13 mouse cellular contexts compared by ENCODE assay signal in the genomic region with DNA sequence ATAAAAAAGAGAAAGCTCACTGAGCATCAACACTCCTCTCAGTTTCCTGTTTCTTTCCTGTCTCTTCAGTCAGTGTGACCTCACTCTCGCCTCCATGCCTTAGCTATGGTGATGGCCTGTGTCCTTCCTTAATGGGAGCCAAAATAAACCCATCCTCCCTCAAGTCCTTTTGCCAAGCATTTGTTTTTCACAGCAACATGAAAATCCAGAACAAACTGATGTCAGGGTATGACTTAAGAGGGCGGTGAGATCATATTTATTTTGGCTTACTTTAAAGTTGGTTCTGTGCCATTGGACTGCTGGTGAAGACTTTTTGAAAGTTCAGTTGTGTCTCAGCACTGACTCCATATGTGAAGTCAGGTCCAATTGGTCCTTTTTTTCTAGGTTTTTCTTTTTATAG. TPM values are rescaled to one million over a fixed set of nuclear protein-coding genes. Genes with fewer than 3 reads are reported as not detected.
DNase-seq lines count a peak whose midpoint lies in the region; ATAC-seq and TF ChIP-seq lines count a peak whose summit lies in the region.
"Had no signal": no experiment of that assay in that cellular context is flagged by ENCODE, and none has a peak within 500 bp of the region (broad histone marks: within the 10 kb centered on the region; RNA-seq: fewer than 3 reads in every experiment).

No protein-coding gene starts in this region.

- H3K27me3 ChIP-seq in kidney, adult 2 months (replicated peaks; ENCODE audit: control insufficient read depth, insufficient read depth, low read length), result no peaks in the 10 kb centered on the region
- no peaks in the 10 kb centered on the region for H3K27me3 ChIP-seq in kidney, embryonic 15.5 days
- H3K27me3 ChIP-seq in CH12.LX (replicated peaks), result no peaks in the 10 kb centered on the region
- H3K27me3 ChIP-seq: embryonic facial prominence, embryonic 12.5 days; limb, embryonic 13.5 days; midbrain, embryonic 13.5 days had no signal

- peaks cover 23% of the 10 kb centered on the region for H3K79me2 ChIP-seq in CH12.LX (replicated peaks; ENCODE audit: control insufficient read depth, extremely low read depth, insufficient read depth, poor library complexity, severe bottlenecking)

- no peak overlapping the region for H3K4me2 ChIP-seq in kidney, embryonic 15.5 days
- 0 out of 2 replicates have a peak overlapping the region, but pooled peaks have one; percentile 29 for H3K4me2 ChIP-seq in CH12.LX (ENCODE audit: insufficient read depth, low read depth, poor library complexity, severe bottlenecking)
- H3K4me2 ChIP-seq: embryonic facial prominence, embryonic 12.5 days had no signal

- TF ChIP-seq POLR2A in kidney, adult 2 months (IDR thresholded peaks at IDR 0.05; ENCODE audit: low read depth, low read length), result no peak
- no peak for TF ChIP-seq POLR2A in CH12.LX (IDR thresholded peaks at IDR 0.05; ENCODE audit: low read depth, low read length)

- no peak overlapping the region for H3K9ac ChIP-seq in kidney, embryonic 15.5 days
- H3K9ac ChIP-seq in CH12.LX (ENCODE audit: insufficient read depth, low read depth), result no peak overlapping the region; the same call in 1 of the 2 replicates
- H3K9ac ChIP-seq: embryonic facial prominence, embryonic 12.5 days; limb, embryonic 13.5 days; midbrain, embryonic 13.5 days had no signal

- 48% methylated on average over 2 of the region's 2 CpGs for WGBS in kidney, adult 2 months
- 60% methylated on average over 2 of the region's 2 CpGs for WGBS in kidney, embryonic 15.5 days

- no peak for TF ChIP-seq CTCF in kidney, adult 2 months (conservative IDR thresholded peaks at IDR 0.05; ENCODE audit: insufficient read depth, insufficient read length, low read depth, low read length)
- TF ChIP-seq CTCF in CH12.LX (conservative IDR thresholded peaks at IDR 0.05 in 1 of 2, IDR thresholded peaks at IDR 0.05 in 1 of 2; ENCODE audit: low read depth in 2 of 2, low read length in 2 of 2), result no peak

- 0 out of 2 replicates have a peak, but pooled peaks have one; percentile 21 for TF ChIP-seq EP300 in CH12.LX (IDR thresholded peaks at IDR 0.05; ENCODE audit: low read length)

- H3K27ac ChIP-seq in kidney, adult 2 months (ENCODE audit: insufficient read depth, low read depth, low read length), result no peak overlapping the region
- H3K27ac ChIP-seq in kidney, embryonic 15.5 days, result no peak overlapping the region
- no peak overlapping the region for H3K27ac ChIP-seq in CH12.LX (ENCODE audit: insufficient read depth, low read depth)
- H3K27ac ChIP-seq: embryonic facial prominence, embryonic 12.5 days; limb, embryonic 13.5 days; midbrain, embryonic 13.5 days had no signal

- peaks cover 3% of the 10 kb centered on the region for H3K4me1 ChIP-seq in kidney, adult 2 months (ENCODE audit: control insufficient read depth, insufficient read depth, low read length)
- peaks cover 19% of the 10 kb centered on the region for H3K4me1 ChIP-seq in kidney, embryonic 15.5 days
- peaks cover 4 to 27% of the 10 kb centered on the region in 2 experiments for H3K4me1 ChIP-seq in CH12.LX (ENCODE audit: control insufficient read depth in 1 of 2, insufficient read depth in 2 of 2)

- no peaks in the 10 kb centered on the region for H3K36me3 ChIP-seq in kidney, adult 2 months (ENCODE audit: control insufficient read depth, insufficient read depth, low read length)
- no peaks in the 10 kb centered on the region for H3K36me3 ChIP-seq in kidney, embryonic 15.5 days
- peaks cover 0 to 8% of the 10 kb centered on the region in 2 experiments for H3K36me3 ChIP-seq in CH12.LX (replicated peaks in 1 of 2; ENCODE audit: control insufficient read depth in 1 of 2, insufficient read depth in 1 of 2, low read length in 1 of 2)
- H3K36me3 ChIP-seq: embryonic facial prominence, embryonic 12.5 days had no signal

- no peak for ATAC-seq in kidney, embryonic 15.5 days (replicated peaks; ENCODE audit: low FRiP score)
- ATAC-seq: hindbrain, embryonic 16.5 days; midbrain, embryonic 13.5 days had no signal

- in situ Hi-C loops in CH12.LX (cut with MboI; ENCODE audit: low pct_ligation_motif_present, low pct_unique_long_range_greater_than_20kb, low sequenced_read_pairs), result no loop called here

- dilution Hi-C loops in CH12.LX (cut with MboI; ENCODE audit: extremely low pct_ligation_motif_present, extremely low pct_unique_long_range_greater_than_20kb, low sequenced_read_pairs), result no loop called here

- DNase-seq in kidney, adult 2 months, result peak; percentile 51
- DNase-seq in CH12.LX (ENCODE audit: extremely low read depth), result no peak
- peak; percentile 42 for DNase-seq in fibroblast of lung, adult 2 months (ENCODE audit: low read depth)
- peak; percentile 25 for DNase-seq in heart, postnatal 4 days
- DNase-seq in cerebellum, adult 11 months, result no peak
- DNase-seq in layer of hippocampus, adult 9-11 months, result no peak
- no peak for DNase-seq in adrenal gland, postnatal 4 days (ENCODE audit: low spot score in 2 of 2)
- DNase-seq: cerebellum, adult 8-10 months had no signal

- no peak for TF ChIP-seq RAD21 in CH12.LX (IDR thresholded peaks at IDR 0.05; ENCODE audit: low read depth, low read length)

- H3K4me3 ChIP-seq in kidney, adult 2 months (ENCODE audit: insufficient read depth, low read depth, low read length), result no peak overlapping the region
- no peak overlapping the region for H3K4me3 ChIP-seq in kidney, embryonic 15.5 days (replicated peaks)
- no peak overlapping the region for H3K4me3 ChIP-seq in CH12.LX (replicated peaks in 1 of 3; ENCODE audit: low read depth in 2 of 3, low read length in 2 of 3, poor library complexity in 1 of 3)
- H3K4me3 ChIP-seq: embryonic facial prominence, embryonic 12.5 days had no signal

- no peaks in the 10 kb centered on the region for H3K9me3 ChIP-seq in kidney, embryonic 15.5 days (replicated peaks)
- no peaks in the 10 kb centered on the region for H3K9me3 ChIP-seq in CH12.LX (replicated peaks; ENCODE audit: low read length)
- H3K9me3 ChIP-seq: embryonic facial prominence, embryonic 12.5 days; limb, embryonic 13.5 days; midbrain, embryonic 13.5 days had no signal

TF ChIP-seq in CH12.LX, 34 proteins besides CTCF, POLR2A, EP300 and RAD21:
- TF ChIP-seq ZMIZ1 (IDR thresholded peaks at IDR 0.05; ENCODE audit: low read depth, low read length), result no peak
- no peak for TF ChIP-seq E2F4 (IDR thresholded peaks at IDR 0.05; ENCODE audit: insufficient replicate concordance, low read depth, low read length)
- TF ChIP-seq MXI1 (IDR thresholded peaks at IDR 0.05; ENCODE audit: low read depth, low read length), result no peak
- TF ChIP-seq PAX5 (IDR thresholded peaks at IDR 0.05; ENCODE audit: low read length), result no peak
- TF ChIP-seq MYC (IDR thresholded peaks at IDR 0.05; ENCODE audit: low read depth, low read length), result no peak
- TF ChIP-seq GABPA (IDR thresholded peaks at IDR 0.05; ENCODE audit: insufficient replicate concordance, low read depth, low read length), result no peak
- TF ChIP-seq UBTF (IDR thresholded peaks at IDR 0.05; ENCODE audit: low read depth, low read length), result no peak
- no peak for TF ChIP-seq ETS1 (conservative IDR thresholded peaks at IDR 0.05; ENCODE audit: low read depth, low read length)
- no peak for TF ChIP-seq TCF12 (IDR thresholded peaks at IDR 0.05; ENCODE audit: low read depth, low read length)
- no peak for TF ChIP-seq ZC3H11A (IDR thresholded peaks at IDR 0.05; ENCODE audit: low read depth, low read length)
- no peak for TF ChIP-seq MAZ (IDR thresholded peaks at IDR 0.05; ENCODE audit: low read depth, low read length)
- TF ChIP-seq USF1 (IDR thresholded peaks at IDR 0.05; ENCODE audit: low read depth, low read length), result no peak

RNA-seq across cellular contexts. Expression of a gene that starts 3.0 kb away (rescaled TPM):
- 42.0 and 43.8 TPM in 2 replicates for polyA plus RNA-seq in kidney, adult 2 months (2012; rRNA removed)
- polyA plus RNA-seq in kidney, embryonic 15.5 days (2015; fragmentation: Nextera tagmentation; extraction: Ambion mirVana), result 35.7 and 39.2 TPM in 2 replicates
- total RNA-seq in CH12.LX (2012; rRNA removed) (25.0 and 37.7 TPM in 2 replicates), CH12.LX (2014; rRNA removed) (20.1 and 23.6 TPM in 2 replicates)
- 20.5 and 21.2 TPM in 2 replicates for polyA plus RNA-seq in CH12.LX (2012; ENCODE audit: insufficient read length, low read depth)
- total RNA-seq in heart, postnatal 4 days (2021), result 10 to 100 TPM; 35.3 to 44.2 TPM
- 10 to 100 TPM; 48.6 TPM for total RNA-seq in adrenal gland, postnatal 4 days (2021)

Comparison
In these comparisons a context has a peak if more than half of its experiments do, and no peak if none do; other contexts are left out.
1. DNase-seq: peak in kidney, adult 2 months (single experiment), fibroblast of lung, adult 2 months (single experiment) and heart, postnatal 4 days (single experiment); none in CH12.LX (single experiment), cerebellum, adult 11 months (single experiment), layer of hippocampus, adult 9-11 months (single experiment) and adrenal gland, postnatal 4 days (0 of 2).